Mouse (Mus musculus) left cerebral cortex, postnatal 4 days (tissue): Measurements from ENCODE around the gene Scg2. TPM values are rescaled to one million over a fixed set of nuclear protein-coding genes. Genes with fewer than 3 reads are reported as not detected.

Experiments
- DNase-seq: peaks from one replicate; pipeline ENCODE4 v3.0.0-alpha.2; 2022
- intact Hi-C: fragments of 180-260 bp; cut with DNase I; formaldehyde crosslinking; loops from one replicate; pipeline ENCODE4 v1.15.1; 2025
- total RNA-seq, 2 experiments: library from RNA; stranded (reverse); gene quantifications; 2 replicates each; pipeline ENCODE4 v1.2.3; 2021

The Scg2 gene
- total RNA-seq: 100 to 1,000 TPM in 1 of 2 experiments, 10 to 100 TPM in 1; 80.7 to 106 TPM

GRCm38 (mm10) chr1:79439609-79440308 lies at the start of gene Scg2:
Gene Scg2 (minus strand): TSS chr1:79440120.
- intact Hi-C loops: loop anchor here (2.0 kb wide), 1 partner anchor 715 kb away; no protein-coding TSS in a partner anchor
- DNase-seq: peak; percentile 89

DNA sequence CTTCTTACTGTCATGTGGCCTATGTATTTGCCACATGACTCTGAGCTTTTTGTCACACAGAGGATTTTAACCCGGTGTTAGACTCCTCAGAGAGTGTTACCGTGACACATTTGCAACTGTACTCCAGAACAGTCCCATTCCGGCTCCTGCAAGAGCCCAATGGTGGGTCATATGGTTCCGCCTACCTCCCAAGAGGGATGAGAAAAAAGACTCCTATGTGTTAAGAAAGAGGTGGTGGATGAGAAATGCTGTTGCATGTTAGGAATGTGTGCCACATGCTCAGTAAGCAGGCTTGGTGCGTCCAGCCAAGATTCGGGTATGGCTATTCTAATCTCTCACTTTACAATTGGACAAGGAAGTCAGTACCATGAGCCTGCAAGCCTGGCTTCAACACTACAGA lies 45.6 kb upstream of the Scg2 start:
- intact Hi-C loops: no loop called here
- no peak for DNase-seq

DNA sequence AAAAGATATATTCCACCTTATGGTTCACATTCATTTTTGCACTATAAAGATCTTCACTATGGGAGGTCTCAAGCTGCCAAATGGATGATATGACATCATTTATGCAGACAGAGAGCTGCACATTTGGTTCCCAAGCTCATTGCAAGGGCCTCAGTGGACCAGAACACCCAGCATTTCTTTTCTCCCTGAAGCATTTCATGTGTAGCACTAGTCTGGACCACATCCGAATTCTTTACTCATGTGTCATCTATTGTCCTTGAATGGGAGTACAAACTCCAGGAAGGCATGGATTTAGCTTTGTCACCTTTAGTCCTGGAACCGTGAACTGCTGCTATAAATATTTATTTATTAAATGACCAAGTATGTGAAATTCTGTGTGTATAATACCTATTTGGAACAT lies 30.9 kb upstream of the Scg2 start:
- no peak for DNase-seq
- intact Hi-C loops: no loop called here

GRCm38 (mm10) chr1:79469871-79470270 lies 30.0 kb upstream of the Scg2 start:
- DNase-seq: no peak
- intact Hi-C loops: no loop called here

GRCm38 (mm10) chr1:79466585-79466984 lies 26.7 kb upstream of the Scg2 start:
- intact Hi-C loops: no loop called here
- DNase-seq: no peak

- intact Hi-C loops: loop anchor here (10.0 kb wide), 1 partner anchor 176 kb away; no protein-coding TSS in a partner anchor
These were observed 18.6 kb upstream of the Scg2 start for GRCm38 (mm10) chr1:79458558-79458957.

GRCm38 (mm10) chr1:79454164-79454563 lies 14.2 kb upstream of the Scg2 start:
- intact Hi-C loops: loop anchor here (10.0 kb wide), 1 partner anchor 181 kb away; no protein-coding TSS in a partner anchor
- DNase-seq: no peak

More at GRCm38 (mm10) chr1:79458558-79458957, 18.6 kb upstream of the Scg2 start:
- no peak for DNase-seq

GRCm38 (mm10) chr1:79452339-79452738 lies 12.4 kb upstream of the Scg2 start:
- intact Hi-C loops: loop anchor here (10.0 kb wide), 1 partner anchor 182 kb away; no protein-coding TSS in a partner anchor
- no peak for DNase-seq

DNA sequence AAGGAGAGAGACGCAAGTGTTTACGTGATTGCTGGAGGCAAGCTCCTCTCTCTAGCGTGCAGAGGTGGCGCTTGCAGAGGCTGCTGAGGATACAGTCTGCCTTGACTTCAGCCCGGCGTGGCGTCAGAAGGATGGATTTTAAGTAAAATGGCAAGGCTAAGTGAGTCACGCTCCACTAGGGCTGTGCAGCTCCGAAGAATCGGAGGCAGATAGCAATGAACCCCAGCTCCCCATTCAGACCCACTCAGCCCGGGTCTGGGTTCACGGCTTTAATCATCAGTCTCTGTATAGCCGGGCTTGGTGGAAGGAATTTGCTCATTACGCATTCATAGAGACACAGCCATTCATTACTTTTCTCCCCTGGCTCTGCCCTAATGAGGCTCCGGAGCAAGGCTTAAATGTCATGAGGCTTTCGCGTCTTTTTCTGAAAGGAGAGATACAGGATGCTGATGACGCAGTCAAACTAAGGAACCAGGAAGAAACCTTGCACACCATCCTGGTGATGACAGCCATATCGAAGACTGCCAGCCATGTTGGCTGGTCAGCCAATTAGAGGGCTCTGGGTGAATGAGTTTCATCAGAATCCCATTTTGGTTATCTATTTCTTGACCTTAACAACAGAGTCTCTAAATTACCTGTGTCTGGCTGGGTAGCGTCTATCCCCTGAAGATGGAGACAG lies 10.6 kb upstream of the Scg2 start:
- no peak for DNase-seq
- intact Hi-C loops: loop anchor here (10.0 kb wide), 1 partner anchor 184 kb away; no protein-coding TSS in a partner anchor

DNA sequence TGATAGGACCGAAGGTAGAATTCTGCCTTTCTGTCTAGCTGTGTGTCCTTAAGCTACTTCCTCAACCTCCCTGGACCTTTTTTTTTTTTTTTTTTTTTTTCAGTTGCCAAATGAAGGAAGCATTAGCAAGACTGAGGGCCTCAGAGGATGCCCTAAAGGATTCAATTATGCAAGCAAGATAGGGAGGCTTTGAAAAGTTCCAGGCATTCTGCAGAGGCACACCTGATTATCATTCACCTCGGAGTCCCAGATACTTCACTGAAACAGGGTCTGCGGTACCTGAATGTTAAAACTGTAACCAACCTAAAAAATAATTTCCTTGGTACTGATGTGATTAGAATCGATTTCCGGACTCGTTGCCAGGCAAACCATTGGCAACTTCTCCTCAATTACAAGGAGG lies 10.0 kb upstream of the Scg2 start:
- DNase-seq: no peak
- intact Hi-C loops: loop anchor here (10.0 kb wide), 1 partner anchor 185 kb away; no protein-coding TSS in a partner anchor

GRCm38 (mm10) chr1:79445586-79445985 lies 5.7 kb upstream of the Scg2 start:
- peak; percentile 37 for DNase-seq
- intact Hi-C loops: no loop called here

- no peak for DNase-seq
- intact Hi-C loops: no loop called here
These were observed 2.2 kb downstream of the Scg2 start for GRCm38 (mm10) chr1:79437755-79438154.

DNA sequence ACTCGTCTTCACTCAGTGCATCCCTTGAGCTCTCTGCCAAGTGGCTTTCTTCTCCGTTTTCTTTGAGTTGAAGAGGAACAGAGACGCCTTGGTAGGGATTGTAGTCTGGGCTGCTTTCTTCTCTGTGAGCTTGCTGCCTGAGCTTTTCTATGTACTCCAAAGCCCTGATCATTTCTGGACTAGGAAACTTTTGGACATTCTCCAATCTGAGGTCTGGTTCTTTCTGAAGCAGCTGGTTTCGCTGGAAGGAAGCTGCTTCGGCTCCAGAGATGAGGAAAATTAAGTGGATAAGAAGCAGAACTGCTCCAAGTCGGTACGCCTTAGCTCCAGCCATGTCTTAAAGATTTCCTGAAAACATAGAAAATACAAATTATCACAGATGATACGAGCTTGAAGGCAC lies 3.2 kb downstream of the Scg2 start:
- intact Hi-C loops: no loop called here
- DNase-seq: no peak

DNA sequence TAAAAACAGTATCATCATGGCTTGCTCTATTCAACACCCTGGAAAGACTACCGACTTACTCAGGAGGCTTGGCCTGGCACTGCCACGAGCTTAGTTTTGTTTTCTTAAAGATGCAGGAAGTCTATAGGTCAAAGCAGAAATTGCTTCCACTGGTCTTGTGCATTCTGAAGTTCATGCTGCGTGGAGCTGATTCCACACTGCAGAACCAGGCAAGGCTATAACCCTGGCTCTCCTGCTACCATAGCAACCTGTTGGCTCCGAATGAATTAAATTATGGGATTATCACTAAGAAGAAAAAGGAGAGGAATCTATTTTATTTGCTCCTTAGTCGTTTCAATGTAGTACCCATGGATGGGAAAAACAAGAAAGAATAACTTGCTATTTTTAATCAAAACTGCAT lies 10.9 kb downstream of the Scg2 start:
- DNase-seq: no peak
- intact Hi-C loops: no loop called here

- no peak for DNase-seq
- intact Hi-C loops: no loop called here
These were observed 24.4 kb downstream of the Scg2 start for GRCm38 (mm10) chr1:79415496-79415895.

- no peak for DNase-seq
These were observed 33.5 kb downstream of the Scg2 start for GRCm38 (mm10) chr1:79406337-79406942.

DNA sequence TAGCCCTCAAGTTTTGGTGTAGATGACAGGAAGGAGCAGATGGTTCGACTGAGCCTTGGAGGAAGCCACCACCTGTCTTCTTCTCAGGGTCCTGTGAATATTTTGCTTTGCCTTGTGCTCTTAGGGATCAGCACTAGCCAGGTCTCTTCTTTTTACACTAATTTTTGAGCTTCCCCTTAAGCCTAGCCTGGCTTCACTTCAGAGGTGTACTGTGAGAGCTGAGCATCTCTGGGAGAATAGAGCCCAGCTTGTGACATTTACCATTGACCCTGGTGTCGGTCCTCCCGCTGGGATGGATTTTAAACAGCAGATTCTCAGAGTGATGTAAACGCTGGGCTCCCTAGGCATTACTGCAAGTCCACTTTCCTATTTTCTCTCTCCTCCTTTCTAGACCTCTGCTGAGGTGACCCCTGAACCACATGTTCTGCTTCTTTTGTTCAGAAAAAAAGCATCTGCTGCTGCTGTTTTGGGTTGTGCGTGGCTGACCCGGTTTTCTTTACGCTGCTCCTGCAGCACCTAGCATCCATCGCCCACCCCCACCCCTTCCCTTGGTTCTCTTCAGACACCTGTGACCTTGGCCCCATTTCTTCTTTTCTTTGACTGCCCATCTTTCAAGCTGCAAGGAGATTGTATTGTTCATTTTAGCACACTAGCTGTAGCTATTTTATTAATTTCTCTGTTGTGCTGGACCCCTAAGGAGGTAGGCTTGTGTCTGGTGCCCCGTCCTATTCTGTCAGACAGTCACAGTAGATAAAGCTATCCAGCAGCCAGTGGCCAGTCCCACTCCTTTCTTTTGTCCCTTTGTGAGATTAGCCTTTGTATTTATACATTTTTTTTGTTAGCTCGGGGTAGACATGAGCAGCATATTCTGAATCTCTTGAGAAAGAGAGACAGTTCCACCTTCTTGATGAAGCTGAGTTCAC lies 38.6 kb downstream of the Scg2 start:
- intact Hi-C loops: no loop called here
- DNase-seq: no peak

More at GRCm38 (mm10) chr1:79406337-79406942, 33.5 kb downstream of the Scg2 start:
- intact Hi-C loops: no loop called here

- DNase-seq: no peak
- intact Hi-C loops: no loop called here
These were observed 39.6 kb downstream of the Scg2 start for GRCm38 (mm10) chr1:79400284-79400683.
